Mouse (Mus musculus) embryo, embryonic 9.5 days (tissue): ENCODE measurements around the gene Olig3.
"Not testable (repeated sequence)": the region's sequence is repeated elsewhere in the genome, so short reads cannot be mapped to it uniquely, and the experiment has no call there.

ENCODE experiments used
- DNase-seq: peaks from one replicate; pipeline ENCODE4 v3.0.0-alpha.2; 2017; ENCODE audit errors: extremely low spot score

Olig3 gene

GRCm38 (mm10) chr10:19361539-19362293 is 5.4 kb downstream of the Olig3 start:
- peak; percentile 49 for DNase-seq

DNA sequence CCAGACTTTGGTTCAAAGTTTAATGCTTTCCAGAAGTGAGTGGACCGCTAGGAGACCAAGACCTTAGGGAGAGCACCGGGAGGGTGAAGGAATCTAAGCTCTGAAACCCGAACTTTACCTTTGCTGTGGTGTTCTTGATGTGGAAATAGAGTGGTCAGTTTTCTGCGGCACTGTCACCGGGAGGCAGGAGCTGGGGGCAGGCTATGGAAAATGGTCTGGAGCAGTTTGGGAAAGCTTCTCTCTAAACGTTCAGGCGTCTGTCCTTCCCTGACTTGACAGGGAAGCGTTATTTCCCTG is 5.9 kb downstream of the Olig3 start:
- DNase-seq: no peak

- DNase-seq: peak; percentile 34
These were observed 6.5 kb downstream of the Olig3 start for GRCm38 (mm10) chr10:19362861-19363260.

DNA sequence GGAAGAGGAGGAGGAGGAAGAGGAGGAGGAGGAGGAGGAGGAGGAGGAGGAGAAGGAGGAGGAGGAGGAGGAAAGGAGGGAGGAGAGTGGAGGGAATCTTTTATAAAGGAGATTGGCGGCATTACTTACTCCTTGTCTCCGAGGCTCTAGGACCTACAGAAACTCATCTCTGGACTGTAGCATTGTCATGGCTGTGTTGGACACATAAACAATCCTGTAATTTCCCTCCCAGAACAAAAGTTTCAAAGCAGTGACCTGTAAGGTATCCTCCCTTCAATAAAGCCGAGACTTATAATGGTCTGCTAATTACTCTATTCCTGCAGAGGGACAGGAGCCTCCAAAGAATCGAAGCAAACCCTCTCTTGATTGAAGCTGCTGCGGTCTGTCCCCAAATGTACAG is 7.0 kb downstream of the Olig3 start:
- DNase-seq: peak; percentile 21

- DNase-seq: no peak
These were observed 12.8 kb downstream of the Olig3 start for GRCm38 (mm10) chr10:19369143-19369542.

GRCm38 (mm10) chr10:19370146-19370545 is 13.8 kb downstream of the Olig3 start:
- no peak for DNase-seq

- DNase-seq: no peak
These were observed 15.9 kb downstream of the Olig3 start for GRCm38 (mm10) chr10:19372263-19372662.

DNA sequence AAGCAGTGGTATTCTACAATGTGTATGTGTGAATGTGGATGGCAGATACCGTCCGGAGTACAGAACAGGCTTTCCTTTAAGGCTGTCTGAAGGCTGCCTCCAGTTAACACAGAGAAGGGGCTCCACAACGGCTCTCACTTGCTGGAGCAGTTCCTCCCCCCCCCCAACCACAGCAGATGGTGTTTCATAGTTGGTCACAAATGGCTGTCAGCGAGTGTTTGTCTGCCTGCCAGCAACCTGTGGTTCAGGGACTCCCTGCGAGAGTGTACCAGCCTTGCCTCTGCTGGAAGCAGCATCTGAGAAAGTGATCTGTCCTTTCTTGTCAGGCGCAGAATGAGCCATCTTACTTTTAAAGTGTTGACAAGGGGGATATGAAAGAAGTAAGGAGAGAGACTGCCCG is 17.5 kb downstream of the Olig3 start:
- no peak for DNase-seq

GRCm38 (mm10) chr10:19374311-19374710 is 18.0 kb downstream of the Olig3 start:
- no peak for DNase-seq

DNA sequence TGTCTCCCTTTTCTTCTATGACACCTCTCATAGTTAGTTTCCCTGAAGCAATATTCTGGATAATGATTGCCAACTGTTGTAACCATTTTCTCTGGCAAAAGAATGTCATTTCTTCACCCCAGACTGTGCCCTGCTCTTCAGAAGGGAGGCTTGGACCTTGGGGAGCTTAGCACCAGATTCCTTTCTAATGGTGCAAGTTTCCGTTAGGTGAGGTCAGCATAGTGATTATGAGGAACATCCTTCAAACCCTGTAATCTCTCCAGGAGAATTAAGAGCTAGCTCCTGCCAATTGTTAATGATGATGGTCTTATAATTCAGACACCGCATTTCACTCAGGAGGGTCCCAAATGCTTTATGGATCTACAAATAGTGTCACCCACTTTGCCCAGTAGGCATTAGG is 19.5 kb downstream of the Olig3 start:
- DNase-seq: no peak

DNA sequence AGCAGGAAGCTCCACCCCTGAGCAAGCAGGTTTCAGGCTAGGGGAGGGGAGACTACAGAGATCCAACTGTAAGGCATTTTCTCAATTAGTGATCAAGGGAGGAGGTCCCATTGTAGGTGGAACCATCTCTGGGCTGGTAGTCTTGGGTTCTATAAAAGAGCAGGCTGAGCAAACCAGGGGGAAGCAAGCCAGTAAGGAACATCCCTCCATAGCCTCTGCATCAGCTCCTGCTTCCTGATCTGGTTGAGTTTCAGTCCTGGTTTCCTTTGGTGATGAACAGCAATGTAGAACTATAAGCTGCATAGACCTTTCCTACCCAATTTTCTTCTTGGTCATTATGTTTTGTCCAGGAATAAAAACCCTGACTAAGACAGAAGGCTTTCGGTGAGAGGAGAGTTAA is 24.6 kb downstream of the Olig3 start:
- not testable (repeated sequence) for DNase-seq

DNA sequence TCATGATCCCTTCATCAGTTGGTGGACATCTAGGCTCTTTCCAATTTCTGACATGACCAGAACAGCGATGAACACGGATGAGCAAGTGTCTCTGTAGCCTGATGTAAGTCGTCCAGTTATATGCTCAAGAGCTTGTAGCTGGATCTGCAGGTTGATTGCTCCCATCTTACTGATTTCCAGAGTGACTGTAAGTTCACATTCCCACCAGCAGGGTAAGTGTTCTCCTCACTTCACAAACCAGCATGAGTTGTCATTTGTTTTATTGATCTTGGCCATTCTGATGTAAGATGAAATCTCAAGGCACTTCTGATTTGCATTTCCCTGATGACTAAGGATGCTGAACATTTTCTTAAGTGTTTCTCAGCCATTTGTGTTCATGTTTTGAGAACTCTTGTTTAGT is 27.8 kb downstream of the Olig3 start:
- DNase-seq: no peak

DNA sequence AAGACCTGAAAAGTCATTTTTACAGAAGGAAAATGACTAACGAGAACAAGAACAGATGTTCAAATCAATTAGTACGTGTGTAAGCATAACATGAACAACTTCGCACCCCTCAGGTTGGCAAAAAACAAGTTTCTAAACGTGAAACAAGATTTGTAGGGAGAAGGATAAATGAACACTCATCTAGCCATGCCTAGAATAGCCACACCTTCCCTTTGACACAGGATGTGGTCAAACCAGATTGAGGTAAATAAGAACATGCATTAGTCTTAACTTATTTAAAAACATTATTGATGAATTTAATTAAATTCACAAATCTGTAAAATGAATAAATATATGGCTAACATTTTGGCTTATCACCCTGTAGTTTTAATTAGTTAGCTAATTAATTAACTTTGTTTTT is 35.5 kb downstream of the Olig3 start:
- DNase-seq: no peak

GRCm38 (mm10) chr10:19396485-19397137 is 40.3 kb downstream of the Olig3 start:
- no peak for DNase-seq

DNA sequence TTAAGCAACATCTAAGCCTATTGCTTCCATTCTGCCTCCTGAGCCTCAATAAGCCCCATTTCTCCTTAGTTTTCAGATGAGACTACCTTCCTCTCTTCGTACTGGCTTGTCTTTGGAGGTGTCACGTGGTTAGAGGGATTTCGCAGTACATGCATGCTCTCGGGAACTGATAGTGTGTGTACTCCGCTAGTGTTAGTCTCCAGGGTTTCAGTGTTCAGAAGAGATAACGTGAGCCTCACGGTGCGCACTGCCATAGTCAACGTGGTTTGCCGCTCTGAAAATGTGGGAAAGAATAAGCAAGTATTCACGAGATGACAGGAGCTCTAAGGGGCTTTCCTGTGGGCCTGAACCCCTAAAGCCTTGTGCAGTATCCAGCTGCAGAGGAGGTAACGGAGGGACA is 41.1 kb downstream of the Olig3 start:
- DNase-seq: no peak

- peak; percentile 47 for DNase-seq
These were observed 44.8 kb downstream of the Olig3 start for GRCm38 (mm10) chr10:19401136-19401535.

- no peak for DNase-seq
These were observed 48.1 kb downstream of the Olig3 start for GRCm38 (mm10) chr10:19404401-19404800.

- DNase-seq: no peak
These were observed 49.6 kb downstream of the Olig3 start for GRCm38 (mm10) chr10:19405959-19406358.

DNA sequence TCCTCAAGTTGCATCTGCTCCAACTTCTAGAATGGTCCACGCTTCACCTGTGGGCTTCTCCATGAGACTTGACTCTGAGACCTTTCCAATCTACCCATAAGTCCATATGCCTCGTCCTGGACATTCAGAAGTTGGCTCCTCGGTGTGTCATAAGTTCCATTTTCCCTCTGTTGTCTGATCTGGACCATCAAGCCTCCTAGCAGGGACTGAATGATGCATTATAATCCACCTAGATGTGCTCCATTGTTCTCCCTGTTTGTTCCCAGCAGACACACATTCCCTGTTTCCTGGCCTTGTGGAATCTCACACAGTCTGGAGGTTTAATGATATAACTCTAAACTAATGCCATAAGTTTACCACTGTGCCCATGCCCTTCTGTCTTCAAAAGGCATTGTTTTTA is 50.8 kb downstream of the Olig3 start:
- no peak for DNase-seq
